Mouse (Mus musculus) cerebellum, adult 2 months (tissue): ENCODE data around the gene Ryr3.

Experiments
- CTCF ChIP-seq: fragments of 200-500 bp; IDR thresholded peaks from 2 replicates; pipeline ENCODE4 v1.5.1; 2011; ENCODE audit warnings: low read depth, mild to moderate bottlenecking, control low read depth, low read length, moderate library complexity, borderline replicate concordance; ENCODE audit not compliant: insufficient read depth
- POLR2A ChIP-seq: fragments of 200-500 bp; IDR thresholded peaks from 2 replicates; pipeline ENCODE4 v1.6.1; 2011; ENCODE audit warnings: low read length, control low read depth, borderline replicate concordance; ENCODE audit not compliant: insufficient read depth

DNA sequence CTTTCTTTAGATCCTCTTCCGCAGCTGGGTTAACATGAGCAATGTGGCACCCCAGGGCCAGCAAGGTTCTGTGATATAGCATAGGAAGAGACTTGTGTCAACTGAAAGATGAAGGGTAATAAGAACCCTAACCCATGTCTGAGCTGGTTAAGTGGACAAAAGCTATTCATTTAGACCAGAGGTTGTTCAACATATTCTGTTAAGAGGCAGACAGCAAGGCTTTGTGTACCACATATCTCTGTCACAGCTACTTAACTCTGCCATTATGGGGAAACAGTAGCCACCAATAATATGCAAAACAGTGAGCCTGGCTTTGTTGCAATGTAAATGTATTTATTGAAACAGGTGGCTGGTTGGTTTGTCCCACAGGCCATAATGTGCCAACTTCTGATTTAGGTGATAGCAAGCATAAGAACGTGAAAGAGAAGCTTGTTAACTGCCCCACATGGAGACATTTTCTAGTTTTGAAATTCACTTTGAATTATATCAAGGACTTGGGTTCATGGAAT lies 350.8 kb downstream of the Ryr3 start:
- TF ChIP-seq CTCF (no peak), POLR2A (no peak)
